Mouse (Mus musculus) A20 (cell line): ENCODE results near the gene Mtln.
A peak's percentile ranks its signal among the peaks of the same experiment; 100 is the strongest.

ENCODE experiments used
- DNase-seq: peaks from one replicate; pipeline ENCODE4 v3.0.0-alpha.2; 2011; ENCODE audit warnings: low read depth, low spot score

The Mtln gene

DNA sequence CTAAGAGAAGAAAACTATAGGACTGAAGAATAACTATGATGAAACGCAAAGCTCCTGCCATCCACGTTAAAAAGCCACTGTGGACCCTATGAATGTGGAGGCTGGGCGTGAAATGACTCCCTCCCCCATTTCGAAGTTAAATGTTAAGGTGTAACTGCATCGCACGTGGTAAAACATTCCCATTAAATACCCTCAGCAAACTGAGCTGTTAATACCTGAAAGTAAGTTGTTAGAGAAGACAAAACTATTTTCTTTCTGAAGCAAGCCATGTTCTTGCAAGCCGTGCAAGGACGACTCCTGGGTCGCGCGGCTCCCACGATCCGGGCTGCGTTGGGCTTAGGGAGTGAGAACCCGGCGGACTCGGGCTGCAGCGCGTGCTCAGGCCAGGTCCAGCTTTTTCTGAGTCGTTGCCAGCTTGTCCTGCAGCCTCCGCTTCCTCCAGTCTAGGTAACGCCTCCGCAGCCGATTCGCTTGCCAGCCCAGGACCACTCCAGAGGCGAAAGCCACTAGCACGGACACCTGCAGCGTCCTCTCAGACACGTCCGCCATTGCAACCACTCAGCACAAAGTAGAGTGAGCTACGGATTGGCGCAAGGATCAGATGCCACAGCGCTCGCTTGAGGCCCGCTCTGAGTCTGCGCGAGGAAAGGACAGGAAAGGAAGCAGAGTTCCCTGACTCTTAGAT lies at the start of gene Mtln:
Mtln (minus strand) TSS at position 570 of the 685 bp plus-strand sequence.
- peak; percentile 88 for DNase-seq

DNA sequence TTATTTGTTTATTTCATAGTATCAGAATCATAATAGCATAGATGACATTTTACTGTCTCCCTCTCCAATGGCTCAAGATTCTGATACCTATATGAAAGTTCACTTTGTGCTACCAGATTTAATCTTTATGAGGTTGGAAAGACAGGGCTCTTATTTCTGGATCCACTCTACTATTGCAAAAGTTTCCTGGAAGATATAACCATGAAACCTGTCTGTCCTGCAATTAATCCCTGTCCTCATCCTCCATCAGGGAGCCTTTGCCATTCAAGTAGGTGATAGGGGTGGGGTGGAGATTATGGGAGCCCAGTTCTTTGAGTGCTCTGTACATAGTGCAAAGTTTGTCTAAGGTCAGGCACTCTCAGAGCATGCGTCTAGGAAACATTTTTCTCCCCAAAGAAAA lies 49.1 kb upstream of the Mtln start:
- DNase-seq, result no peak

DNA sequence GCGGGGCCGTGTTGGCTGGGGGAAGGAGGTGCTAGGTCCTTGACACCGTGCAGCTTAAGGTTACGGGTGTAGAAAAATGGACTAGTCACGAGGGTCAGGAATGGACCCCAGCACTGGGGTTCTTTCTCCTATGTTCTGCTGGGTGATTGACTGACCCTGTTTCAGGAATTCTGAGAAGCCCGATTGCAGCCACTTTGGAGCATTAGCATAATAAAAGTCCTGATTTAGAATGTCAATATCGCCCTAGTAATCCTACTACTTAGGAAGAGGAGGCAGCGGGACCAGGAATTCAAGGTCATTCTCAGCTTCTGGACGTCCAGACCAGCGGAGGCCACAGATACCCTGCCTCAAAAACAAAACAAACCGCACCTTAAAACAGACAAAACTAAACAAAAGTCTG lies 47.1 kb upstream of the Mtln start:
- DNase-seq, result no peak

DNA sequence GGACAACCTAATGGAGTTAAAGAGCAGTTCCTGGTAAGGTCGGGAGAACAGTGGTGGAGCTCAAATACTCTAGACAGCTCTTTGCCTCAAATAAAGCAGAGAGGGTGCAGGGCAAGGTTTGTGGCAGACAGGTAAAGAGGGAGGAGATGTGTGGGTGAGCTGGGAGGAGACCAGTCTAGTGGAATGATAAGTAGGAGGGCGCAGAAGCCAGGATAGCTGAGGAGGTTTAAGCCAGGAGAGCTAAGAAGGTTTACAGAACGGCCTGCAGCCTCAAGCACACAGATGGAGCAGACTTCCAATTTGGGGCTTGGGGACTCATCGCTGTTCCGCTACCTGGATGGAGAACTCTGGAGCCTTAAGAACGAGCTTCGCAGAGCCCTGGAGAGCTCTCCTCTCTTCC lies 46.3 kb upstream of the Mtln start, which contains the start of gene Acoxl:
Acoxl (plus strand) TSS at position 301 of the 400 bp plus-strand sequence.
- DNase-seq, result no peak

DNA sequence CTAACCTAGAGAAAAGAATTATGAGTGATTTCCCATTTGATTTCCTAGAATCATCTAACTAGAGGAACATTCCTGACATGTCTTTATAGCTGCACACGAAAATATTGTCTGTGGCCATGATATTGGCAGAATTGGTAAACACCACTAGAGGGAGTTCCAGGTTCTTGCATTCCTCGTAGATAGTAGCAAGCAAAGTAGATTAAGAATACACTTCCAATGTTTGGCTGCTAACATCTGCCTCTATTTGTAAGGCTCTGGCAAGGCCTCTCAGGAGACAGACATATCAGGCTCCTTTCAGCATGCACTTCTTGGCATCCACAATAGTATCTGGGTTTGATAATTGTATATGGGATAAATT lies 40.5 kb upstream of the Mtln start:
- DNase-seq, result peak; percentile 81

DNA sequence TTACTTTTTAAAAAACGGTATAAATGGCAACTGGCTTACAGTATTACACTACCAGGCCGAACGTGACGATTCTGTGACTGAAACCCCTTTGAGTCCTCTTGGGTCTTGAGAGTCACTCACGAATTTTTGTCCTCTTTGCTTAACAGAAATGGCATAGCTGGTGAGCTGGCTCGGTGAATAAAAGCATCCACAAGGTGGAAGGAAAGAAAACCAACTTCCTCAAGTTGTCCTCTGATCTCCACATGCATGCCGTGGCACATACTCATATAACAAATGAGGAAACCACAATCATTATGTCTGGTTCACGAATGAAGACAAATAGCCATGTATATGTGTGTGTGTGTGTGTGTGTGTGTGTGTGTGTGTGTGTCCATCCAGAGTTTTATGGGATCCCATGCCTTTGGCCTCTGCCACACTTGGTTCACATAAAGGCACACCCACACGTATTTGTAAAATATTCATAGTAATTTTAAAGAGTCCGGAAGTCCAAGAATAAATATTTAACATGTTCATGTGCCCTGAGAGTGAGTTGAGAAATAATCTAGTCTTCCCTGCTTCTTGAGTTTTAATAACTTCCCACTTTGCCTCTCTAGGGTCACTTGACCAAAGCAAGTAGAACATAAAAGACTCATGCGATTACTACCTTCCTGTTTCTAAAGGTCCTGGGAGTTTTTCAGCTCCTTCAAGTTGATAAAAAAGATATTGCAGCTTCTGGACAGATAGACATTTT lies 40.0 kb upstream of the Mtln start:
- no peak for DNase-seq

DNA sequence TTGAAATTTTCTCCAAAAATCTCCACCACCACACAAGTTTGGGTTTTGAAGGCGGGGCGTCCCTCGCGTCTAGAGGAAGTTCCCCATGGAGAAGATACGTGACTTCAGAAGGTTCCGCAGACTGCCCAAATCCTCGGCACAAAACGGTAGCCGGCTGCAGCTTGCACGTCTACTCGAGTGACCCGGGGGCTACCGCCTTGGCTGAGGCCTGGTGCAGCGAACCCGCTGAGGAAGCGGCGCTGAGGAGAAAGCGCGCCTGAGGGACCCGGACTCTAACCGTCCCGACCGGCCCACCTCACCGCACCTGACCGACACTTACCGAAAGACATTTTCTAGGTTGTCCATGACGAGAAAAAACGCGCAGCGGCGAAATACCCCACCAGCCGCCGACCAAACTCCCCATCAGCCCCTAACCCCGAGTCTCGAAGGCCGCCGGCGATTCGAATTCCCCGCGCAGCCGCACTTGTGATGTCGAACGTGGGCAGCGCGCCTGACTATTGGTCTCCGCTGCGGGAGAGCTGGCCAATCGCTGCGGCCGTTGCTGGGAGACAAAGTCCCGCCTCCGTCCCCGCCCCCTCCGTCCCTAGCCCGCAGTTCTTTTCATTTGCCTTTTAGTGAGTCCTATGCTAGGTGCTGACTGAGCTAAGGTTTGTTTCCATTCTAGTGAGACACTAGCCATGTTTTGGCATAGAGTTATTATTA lies 39.3 kb upstream of the Mtln start, which contains the start of gene Bub1:
Bub1 (minus strand) TSS at position 465 of the 702 bp plus-strand sequence.
- peak; percentile 95 for DNase-seq

DNA sequence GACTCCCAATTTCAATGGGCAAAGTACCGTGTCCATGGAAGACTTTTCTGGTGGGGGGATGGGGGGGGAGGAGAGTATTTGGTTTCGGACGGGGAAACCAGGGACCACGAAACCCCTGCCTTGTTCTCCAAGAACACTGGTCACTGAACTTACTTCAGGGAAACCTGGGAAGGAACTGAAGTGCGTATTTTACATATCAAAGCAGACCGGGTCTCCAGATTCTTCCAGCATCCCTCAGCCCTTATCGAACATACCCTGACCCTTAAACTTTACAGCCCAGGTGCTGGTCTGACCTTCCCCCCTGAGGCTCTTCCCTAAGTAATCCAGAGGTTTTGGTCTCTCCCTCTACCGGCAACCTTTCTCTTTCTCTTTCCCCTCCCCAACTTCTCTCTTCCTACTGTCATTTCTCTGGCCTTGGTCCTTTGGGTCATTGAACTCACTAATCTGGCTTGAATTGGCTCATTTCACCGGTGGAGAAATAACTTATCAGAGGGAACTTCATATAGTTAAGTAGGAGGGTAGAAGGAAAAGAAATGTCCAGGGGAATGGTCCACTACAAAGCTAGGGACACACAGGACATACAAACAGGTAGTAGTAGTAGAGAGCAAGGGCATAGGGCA lies 2.5 kb downstream of the Mtln start:
- no peak for DNase-seq

DNA sequence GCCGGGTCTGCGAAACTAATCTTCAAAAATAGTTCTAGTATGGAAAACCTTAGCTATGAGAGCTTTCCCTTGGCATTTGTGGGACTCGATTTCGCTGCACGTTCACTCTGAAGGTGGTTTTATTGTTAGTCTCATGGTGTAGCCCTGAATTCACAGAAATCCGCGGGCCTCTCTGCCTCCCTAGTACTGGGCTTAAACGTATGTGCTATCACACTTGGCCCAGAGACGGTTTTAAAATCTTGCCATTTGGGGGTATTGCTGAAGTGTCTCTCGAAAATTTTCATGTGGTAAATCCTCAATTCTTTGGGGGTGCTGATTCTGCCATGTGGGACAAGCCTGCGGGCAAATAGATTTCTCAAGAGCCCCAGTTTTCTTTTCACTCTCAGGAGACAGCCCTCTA lies 3.1 kb downstream of the Mtln start:
- DNase-seq, result no peak

DNA sequence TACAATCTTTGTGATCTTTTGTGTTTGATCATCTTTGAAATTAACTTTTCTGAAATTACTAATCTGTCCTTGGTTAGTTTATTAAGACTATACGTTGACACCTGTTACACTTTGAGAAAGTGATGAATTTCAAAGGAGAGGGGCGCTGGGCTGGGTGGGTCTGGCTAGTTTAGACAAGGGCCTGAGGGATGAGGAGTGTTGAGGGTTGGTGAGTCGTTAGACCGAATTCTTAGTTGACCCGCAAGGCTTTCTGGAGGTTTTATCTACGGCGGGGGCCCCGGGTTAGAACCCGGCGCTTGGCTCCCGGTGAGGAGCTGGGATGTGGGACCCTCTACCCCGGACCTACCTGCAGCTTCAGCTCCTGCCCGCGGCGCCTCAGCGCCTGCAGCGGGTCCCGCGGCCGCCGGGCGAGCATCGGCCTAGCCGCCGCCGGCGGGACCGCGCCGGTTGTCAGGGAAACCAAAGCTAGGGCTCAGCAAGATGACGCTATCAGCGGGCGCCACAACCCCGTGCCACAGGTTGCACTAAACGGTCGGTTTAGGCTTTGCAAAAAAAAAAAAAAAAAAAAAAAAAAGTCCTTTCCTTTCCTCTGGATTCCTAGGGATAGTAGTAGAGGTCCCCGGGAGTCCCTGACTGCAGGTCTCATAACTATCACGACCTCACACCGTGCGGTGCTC lies 3.7 kb downstream of the Mtln start, which contains the start of gene Nphp1:
Nphp1 (minus strand) TSS at position 458 of the 677 bp plus-strand sequence.
- peak; percentile 88 for DNase-seq

DNA sequence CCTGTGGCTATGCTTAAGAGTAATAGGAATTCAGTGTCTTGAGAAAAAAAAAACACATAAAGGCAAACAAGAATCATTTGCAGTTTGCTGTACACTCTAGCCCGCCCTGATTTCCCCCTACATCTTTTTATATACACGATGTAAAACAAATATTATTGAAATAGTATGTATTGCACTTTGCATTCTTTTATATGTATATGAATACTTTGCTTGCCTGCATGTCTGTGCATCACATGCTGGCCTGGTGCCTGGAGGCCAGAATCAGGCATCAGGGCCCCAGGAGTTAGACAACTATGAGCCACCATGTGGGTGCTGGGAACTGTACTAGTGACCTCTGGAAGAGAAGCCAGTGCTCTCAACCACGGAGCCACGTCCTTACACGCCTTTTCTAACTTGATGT lies 5.1 kb downstream of the Mtln start:
- DNase-seq, result no peak

DNA sequence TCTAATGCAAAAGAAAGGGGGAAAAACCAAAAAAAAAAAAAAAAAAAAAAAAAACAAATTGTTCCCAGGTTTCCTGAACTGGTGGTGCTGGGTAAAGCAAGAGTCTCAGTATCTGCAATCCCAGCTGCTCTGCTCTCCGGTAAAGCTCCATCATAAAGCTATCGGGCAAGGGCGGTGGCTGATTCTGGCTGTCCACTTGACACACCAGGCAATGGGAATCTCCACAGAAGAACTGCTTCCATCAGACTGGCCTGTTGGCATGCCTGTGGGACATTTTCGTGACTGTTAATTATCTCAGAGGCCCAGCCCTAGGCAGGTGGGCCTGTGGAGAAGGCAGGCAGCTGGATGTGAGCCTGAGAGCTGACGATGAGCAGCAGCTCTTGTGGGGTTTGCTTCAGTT lies 13.8 kb downstream of the Mtln start:
- DNase-seq, result no peak

DNA sequence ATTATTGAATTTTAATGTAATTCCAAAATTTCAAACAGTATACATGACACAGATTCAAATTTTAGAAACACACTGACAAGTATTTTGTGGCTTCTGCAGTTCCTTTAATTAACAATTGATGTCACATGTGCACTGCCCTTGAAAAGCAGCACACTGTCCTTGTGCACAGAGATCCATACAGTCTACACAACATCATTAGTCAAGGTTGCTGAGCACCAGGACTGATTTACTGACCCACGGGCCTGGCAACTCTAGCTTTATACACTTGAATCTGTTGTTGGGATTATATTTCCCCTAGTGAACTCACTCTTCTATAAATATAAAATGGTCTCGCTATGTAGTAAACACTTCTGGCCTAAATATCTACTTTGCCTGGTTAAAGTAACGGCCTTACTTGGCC lies 17.3 kb downstream of the Mtln start:
- DNase-seq, result no peak

DNA sequence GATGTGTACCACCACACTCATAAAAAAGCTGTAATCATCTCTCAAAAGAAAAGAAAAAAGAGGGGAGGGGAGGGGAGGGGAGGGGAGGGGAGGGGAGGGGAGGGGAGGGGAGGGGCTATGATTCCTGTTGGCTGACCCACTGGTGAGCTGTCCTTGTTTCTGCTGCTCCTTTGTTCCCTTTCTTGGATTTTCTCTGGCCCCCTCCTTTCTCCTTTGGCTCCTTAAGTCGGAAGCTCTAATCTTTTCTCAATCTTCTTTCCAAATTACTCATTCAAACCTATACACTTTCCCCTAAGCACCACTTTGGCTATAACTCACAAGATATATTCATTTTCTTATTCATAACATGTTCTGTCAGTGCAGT lies 17.7 kb downstream of the Mtln start:
- no peak for DNase-seq

DNA sequence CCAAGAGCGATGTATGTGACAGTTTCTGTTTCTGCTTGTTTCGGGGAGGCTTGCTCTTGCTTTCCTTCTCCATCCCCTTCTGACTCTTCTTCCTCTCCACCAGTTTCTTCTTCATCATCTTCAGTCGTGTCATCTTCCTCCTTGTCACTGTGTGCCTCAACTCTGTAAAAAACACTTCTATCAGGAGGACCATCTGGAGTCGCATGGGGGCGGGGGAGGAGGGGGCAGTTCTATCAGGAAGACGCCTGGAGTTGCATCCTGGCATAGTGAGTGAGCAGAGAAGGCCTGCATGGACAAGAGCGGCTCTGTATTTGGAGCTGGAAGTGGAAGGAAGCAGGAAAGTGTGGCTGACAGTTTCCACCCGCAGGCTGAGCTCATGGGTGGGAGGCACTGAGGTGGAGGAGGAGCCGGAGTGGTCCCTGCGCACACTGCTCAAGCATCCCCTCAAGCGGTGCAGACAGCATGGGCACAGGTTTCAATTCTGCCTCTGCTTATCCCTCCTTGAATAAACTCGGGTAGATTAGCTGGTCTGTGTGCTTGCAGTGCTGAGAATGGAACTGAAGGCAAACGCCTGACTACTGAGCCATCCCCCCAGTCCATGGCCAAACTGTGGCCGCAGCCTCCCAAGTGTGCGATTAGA lies 18.2 kb downstream of the Mtln start:
- DNase-seq, result no peak

DNA sequence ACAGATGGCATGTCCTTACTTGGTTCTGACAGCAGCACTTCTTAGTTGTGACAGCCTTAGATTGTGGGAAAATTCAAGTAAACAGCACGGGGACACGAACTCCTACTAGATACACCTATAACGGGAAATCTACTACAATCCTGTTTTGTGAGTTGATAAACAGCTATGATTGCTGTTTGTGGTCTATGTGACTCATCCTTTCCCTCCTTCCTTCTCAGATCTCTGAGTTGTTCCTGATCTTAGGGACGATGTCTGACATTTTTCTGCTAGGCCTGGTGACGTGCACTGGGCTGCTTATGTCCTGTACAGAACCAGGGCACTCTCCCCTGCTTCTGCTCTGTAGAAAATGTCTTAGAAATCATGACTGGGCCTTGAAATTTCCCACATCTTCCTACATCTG lies 30.7 kb downstream of the Mtln start:
- DNase-seq, result no peak

DNA sequence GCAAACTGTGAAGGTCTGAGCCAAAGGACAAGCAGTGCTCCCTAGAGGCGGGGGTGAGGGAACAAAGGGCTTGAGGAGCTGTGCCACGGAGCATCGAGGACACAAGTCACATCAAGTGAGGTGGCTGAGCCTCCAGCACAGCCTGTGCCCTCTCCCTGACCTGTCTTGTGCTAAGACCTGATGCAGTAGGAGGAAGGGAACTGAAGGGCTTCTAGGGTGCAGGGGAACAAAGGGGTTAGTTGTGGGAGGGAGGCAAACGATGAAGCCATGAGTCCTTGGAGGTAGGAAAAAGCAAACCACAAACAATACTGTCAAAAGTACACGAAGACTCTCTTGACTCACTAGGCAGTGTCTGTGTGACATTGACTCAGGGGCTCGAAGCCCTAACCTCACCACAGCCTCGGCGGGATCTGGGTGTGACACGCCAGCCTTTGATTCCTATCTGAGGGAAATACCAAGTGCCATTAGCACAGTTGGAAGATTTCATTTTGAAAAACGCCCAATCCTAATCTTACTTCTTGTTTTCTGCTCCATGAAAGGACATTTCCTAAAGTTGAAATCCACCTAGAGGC lies 31.8 kb downstream of the Mtln start:
- DNase-seq, result no peak

DNA sequence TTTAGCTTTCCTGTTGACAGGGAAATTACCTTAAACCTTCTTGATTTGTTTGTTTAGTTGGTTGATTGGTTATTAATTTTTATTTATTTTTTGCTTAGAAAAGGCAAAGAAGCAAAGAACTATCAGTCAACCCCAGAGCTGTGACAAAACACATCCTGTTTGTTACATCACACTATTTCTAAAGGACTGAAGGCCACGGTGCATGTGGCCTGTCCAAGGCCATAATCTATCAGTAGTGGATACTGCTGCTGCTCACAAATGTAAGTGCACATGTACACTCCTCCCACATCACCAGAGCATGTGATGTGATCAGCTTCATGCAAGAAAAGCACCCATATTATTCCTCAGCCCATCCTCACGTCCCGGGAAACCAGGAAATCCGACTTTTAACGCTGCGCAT lies 32.3 kb downstream of the Mtln start:
- DNase-seq, result no peak

DNA sequence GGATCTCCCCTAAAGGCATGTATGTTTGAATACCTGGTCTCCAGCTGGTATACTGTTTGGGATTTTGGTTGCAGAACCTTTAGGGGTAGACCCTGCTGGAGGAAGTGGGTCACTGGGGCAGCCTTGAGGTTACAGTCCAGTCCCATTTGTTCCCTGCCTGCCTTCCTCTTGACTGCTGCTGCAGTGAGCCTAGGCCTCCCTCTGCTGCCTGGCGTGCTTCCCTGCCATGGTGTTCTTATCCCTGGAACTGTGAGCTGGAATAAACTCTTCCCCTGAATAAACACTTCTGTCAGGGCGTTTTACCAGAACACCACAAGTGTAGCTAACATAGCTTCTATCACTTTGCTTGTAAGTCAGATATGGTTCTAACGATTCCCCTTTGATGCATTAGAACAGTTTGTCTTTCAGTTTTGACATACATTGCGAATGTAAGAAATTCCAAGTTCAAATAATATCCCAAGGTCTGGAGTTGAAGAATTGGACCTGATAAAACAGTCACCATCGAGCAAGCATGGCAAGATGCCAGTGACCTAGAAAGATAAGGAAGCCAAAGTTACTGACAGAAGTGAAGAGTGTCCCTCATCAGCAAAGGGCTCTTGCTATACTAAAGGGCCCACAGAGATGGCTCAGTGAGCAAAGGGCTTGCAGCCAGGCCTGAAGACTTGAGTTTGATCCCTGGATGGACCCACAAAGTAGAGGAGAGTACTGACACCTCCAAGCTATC lies 33.0 kb downstream of the Mtln start:
- DNase-seq, result no peak

DNA sequence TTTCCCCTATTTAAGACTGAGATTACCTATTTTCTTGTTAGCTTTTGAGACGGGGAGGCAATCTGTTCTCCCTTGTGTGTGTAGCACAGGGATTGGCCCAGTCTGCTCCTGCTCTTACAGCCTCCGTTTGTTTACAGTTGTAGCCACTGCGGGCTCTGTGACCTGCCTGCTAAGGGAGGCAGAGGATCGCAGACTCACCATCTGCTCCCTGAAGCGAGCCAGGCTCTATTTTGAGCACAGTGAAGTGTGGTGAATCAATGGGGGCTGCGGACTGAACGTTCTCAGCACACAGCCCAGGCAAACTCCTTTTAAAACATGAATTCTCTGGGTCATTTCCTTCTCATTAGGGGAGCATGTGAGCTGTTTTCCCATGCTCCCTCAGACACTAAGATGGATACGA lies 35.1 kb downstream of the Mtln start:
- no peak for DNase-seq
